Mouse (Mus musculus) adrenal gland, adult (tissue): ENCODE measurements at regions not wholly inside any gene's neighbourhood (a gene's known extent, or its start where the extent isn't known, plus 50 kb on each side); places are given as distances from the start of the nearest gene placed in this dataset.

Experiments
- DNase-seq, 2 experiments: peaks; one replicate each; pipeline ENCODE4 v3.0.0; 2022 to 2023; ENCODE audit warnings: low spot score in 1 of 2; ENCODE audit not compliant: inconsistent age in 2 of 2

GRCm38 (mm10) chr5:33516211-33516610 lies 82.4 kb upstream of the Nkx1-1 start:
- DNase-seq: no peak

- DNase-seq: no peak
Observed at GRCm38 (mm10) chr5:33512253-33512884, 78.6 kb upstream of the Nkx1-1 start.

GRCm38 (mm10) chr5:33511529-33512252 lies 77.9 kb upstream of the Nkx1-1 start:
- DNase-seq: no peak

GRCm38 (mm10) chr5:33505786-33506185 lies 72.0 kb upstream of the Nkx1-1 start:
- DNase-seq: no peak

- DNase-seq: no peak
Observed at GRCm38 (mm10) chr5:33501735-33502495, 68.1 kb upstream of the Nkx1-1 start.

GRCm38 (mm10) chr5:33501211-33501610 lies 67.4 kb upstream of the Nkx1-1 start:
- no peak for DNase-seq

GRCm38 (mm10) chr5:33495900-33496529 lies 62.2 kb upstream of the Nkx1-1 start:
- peak; percentile 75 to 93 for DNase-seq

- no peak for DNase-seq
Observed at GRCm38 (mm10) chr5:33495276-33495675, 61.5 kb upstream of the Nkx1-1 start.

GRCm38 (mm10) chr5:33492604-33493315 lies 59.0 kb upstream of the Nkx1-1 start:
- no peak for DNase-seq

- DNase-seq: no peak
Observed at GRCm38 (mm10) chr5:33489286-33489685, 55.5 kb upstream of the Nkx1-1 start.

- no peak for DNase-seq
Observed at GRCm38 (mm10) chr5:33488152-33488561, 54.4 kb upstream of the Nkx1-1 start.

- DNase-seq: no peak
Observed at GRCm38 (mm10) chr5:33485765-33486164, 52.0 kb upstream of the Nkx1-1 start.
